Mouse (Mus musculus): ENCODE results near the gene Efna2.
"Not testable (repeated sequence)": the region's sequence is repeated elsewhere in the genome, so short reads cannot be mapped to it uniquely, and the experiment has no call there.

The Efna2 gene

DNA sequence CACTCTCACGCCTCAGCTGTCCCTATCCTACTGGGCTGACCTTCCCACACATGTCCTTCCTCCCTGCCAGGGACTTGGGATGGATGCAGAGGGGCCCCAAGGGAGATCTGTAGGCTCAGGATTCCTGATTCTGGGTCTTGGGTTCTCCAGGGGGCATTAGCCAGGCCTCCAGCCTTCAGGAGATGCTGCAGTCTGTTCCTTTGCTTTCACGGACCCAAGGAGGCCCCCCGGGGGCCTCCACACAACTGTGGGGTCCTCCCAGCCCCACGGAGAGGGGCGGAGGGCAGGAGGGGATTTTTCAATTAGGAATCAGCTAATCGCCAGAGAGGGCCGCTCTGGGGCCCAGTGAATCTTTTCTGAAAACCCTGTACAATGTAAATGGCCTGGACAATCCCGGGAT, 15.2 kb downstream of the Efna2 start:
- DNase-seq: no peak

DNA sequence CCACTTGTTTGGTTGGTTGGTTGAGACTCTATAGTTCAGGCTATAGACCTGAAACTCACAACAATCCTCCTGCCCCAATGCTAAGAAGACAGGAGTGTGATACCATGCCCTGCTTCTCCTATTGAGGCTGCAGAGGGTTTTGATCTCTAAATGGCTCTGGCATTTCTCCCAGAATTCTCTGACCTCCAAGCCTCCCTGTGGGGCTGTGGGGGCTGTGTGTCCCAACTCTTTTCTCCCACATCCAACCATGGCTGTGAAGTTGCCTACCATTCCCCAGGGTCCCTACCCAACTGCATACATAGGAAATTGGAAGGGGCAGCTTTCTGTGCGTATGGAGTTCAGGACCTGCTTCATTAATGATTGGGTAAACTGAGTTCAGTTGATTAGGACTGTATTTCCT, 16.9 kb downstream of the Efna2 start:
- no peak for DNase-seq

GRCm38 (mm10) chr10:80196778-80197581, 17.7 kb downstream of the Efna2 start:
- peak in 1 of 2 experiments; percentile 35 for DNase-seq

GRCm38 (mm10) chr10:80199440-80200008, 20.2 kb downstream of the Efna2 start:
- DNase-seq: peak; percentile 83 to 89

DNA sequence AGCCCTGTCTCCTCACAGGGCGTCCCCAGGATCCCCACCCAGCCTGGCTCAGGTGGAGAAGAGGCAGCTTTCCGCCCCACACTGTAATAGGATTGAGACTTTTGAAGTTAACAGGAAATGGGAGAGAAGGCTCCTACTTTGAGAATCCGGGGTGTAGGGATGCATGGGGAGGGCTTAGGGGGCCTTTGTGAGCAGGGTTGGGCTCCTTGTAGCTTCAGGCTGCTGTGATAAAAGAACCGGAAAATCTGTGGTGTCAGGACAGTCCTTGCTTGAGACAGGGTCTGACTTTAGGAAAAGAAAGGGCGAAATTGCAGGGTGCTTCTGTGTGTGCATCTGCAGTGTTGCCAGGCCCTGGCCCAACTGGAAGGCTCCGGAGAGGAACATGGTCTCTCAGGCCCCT, 21.2 kb downstream of the Efna2 start:
- no peak for DNase-seq

GRCm38 (mm10) chr10:80204055-80204454, 24.8 kb downstream of the Efna2 start:
- no peak for DNase-seq

GRCm38 (mm10) chr10:80207201-80207600, 27.9 kb downstream of the Efna2 start:
- DNase-seq: no peak

GRCm38 (mm10) chr10:80207676-80208075, 28.4 kb downstream of the Efna2 start:
- DNase-seq: no peak

- DNase-seq: no peak
Measured at GRCm38 (mm10) chr10:80208248-80208647, 29.0 kb downstream of the Efna2 start.

DNA sequence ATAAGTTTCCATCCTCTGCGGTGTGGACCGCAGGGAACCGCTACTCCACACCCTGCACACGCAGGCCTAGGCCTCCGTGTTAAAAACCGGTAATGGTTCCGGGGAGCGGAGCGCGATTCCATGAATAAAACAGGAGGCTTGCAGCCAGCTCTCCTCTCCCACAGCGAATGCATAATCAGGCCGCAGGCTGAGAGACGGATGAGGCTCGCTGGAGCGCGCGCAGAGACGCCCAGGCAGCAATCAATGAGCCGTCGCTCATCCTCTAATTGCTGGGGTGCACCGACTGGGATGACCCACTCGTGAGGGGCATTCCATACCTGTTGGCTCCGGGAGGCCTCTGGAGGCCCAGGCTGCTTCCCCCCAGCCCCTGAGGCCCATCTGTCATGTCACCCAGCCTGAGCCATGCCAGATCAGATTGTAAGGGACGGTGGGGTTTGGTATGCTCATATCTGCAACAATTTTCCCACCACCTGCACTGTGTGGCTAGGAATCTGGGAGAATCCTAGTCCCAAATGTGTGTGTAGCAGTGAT, 29.6 kb downstream of the Efna2 start:
- peak in 1 of 2 experiments; percentile 41 for DNase-seq

DNA sequence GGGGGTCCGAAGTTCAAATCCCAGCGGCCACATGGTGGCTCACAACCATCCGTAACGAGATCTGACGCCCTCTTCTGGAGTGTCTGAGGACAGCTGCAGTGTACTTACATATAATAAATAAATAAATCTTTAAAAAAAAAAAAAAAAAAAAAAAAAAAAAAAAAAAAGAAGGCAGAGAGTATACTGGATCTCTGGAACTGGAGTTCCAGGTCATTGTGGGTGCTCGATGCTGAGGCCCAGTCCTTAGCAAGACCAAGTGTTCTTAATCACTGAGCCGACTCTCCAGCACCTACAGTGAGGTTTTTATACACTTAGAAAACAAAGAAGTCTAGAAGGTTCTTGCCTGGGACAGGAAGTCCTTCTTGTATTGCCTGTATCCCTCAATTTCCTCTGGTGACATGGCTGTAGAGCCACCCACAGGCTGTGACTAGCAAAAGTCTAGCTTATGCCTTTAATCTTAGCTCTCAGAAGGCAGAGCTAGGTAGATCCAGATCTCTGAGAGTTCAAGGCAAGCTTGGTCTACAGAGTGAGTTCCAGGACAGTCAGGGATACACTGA, 32.3 kb downstream of the Efna2 start:
- DNase-seq: not testable (repeated sequence)

DNA sequence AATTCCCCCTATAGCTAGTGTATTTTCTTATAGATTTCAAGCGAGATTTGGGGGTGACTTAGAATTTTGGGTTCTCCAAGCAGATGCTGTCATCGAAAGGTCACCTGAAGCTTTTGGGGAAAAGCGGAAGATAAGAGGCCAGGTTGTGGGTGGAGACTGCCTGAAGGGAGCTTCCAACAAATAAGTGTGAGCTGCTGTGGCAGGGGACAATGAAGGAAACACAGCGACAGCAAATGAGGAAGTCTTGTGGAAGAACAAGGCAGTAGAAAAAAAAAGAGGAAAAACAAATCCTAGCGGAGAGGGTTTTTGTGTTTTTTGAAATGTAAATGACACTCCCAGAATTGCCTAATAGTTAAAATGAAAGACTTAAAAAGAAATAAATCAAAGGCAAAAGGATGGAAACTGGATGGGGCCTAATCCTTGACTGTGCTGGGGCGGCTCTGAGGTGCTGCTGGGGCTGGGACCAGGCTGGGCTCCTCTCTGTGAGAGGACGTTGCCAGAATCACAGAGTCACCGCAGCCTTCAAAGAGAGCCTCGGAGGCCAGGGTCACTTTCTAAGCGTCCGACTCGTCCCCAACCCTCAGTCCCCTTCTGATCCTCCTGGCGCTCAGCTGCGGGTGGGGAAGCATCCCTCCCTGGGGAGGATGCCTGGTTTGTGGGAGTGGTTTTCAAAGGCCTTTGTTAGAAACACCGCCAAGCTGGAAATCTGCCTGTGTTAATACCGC, 35.9 kb downstream of the Efna2 start:
- no peak for DNase-seq

DNA sequence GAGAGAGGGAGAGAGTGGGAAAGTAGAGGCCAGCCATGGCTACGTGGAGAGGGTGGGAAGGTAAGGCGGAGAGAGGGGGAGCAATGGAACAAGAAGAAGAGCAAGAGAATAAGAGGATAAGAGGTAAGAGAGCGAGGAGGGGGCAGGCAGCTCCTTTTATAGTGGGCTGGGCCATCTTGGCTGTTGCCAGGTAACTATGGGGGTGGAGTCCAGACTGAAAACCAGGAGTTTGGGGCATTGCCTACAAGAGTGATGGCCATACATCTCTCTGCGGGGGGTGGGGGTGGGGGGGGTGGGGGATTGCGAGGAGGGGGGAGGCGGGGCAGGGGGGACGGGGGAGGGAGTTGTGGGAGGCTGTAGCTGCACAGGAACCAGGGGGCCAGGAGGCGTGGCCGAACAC, 41.4 kb downstream of the Efna2 start:
- DNase-seq: no peak

GRCm38 (mm10) chr10:80223137-80223536, 43.9 kb downstream of the Efna2 start:
- DNase-seq: not testable (repeated sequence)

GRCm38 (mm10) chr10:80226071-80226415, 46.8 kb downstream of the Efna2 start:
- no peak for DNase-seq

- peak; percentile 99 to 100 for DNase-seq
Measured at GRCm38 (mm10) chr10:80226416-80227165, 47.3 kb downstream of the Efna2 start, which contains the start of gene Mum1. TSS of gene Mum1 (plus strand) at chr10:80226434.

DNA sequence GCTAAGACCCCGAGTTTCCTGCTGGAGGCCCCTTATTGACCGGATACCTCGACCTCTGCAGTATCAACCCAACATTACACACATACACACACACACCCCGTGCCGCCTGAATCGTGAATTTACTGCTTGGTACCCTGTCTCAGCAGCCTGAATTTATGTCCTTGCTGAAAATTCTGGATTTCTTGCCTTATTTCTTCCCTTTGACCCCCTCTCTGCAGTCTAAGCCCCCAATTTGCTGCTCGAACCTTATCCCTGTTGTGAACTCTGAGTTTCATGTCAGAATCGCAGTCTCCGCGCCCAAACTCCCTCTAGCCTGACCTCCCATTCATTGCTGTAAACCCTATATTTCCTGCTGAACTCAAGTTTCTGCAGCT, 47.9 kb downstream of the Efna2 start:
- no peak for DNase-seq

DNA sequence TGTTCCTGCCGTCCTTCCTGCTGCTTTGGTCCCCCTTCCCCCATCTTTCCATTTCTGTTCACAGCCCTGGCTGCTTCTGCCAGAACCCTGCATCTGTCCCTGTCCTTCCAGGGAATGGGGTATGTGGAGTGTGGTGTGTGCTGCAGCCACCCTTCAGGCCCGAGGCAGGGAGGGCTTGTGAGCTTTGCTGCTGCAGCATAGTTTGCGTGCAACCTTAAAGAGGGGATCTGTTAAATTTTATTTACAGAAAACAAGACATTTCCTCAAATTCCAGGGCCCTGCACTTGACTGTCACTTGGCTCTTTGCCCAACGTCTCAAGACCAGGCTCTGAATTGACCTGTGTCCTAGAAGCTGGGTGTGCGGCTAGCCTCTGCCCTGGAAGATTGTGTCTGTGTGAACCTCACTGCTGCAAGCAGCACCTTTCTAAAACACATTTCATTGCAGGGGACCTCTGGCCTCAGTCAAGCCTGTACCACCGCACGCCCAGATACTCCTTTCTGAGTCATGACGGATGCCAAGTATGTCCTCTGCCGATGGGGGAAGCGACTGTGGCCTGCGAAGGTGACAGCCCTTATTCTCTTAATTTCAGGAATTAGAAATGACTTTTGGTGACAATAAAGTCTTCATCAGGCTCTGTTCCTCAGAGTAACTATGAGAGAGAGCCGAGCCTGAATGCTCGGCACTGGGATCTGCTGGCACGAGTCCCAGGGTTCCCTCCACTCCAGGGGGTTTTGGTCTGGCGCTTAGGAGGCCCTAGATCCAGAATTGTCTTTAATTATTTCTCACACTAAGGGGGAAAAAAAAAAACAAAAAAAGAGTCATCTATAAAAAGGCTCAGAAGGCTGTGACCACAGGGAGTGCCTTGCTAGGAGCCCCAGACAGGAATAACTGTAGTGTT, 48.8 kb downstream of the Efna2 start:
- DNase-seq: peak; percentile 53 to 55

GRCm38 (mm10) chr10:80236145-80236825, 57.0 kb downstream of the Efna2 start:
- no peak for DNase-seq

DNA sequence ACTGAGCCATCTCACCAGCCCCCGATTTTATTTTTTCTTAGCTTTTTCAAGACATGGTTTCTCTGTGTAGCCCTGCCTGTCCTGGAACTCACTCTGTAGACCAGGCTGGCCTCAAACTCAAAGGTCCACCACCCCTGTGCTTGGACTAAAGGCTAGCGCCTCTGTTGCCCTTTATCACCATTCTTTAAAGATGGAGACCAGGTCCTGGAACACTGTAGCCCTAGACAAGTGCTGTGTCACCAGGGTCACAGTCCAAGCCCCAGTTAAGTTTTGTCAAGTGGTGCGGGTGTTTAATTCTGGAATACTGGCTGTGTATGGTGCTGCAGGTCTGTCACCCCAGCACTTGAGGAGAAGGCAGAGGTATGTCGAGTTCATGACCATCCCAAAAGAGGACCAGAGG, 57.7 kb downstream of the Efna2 start:
- DNase-seq: no peak

- DNase-seq: no peak
Measured at GRCm38 (mm10) chr10:80238306-80238705, 59.0 kb downstream of the Efna2 start.
